Mouse (Mus musculus) intestine, embryonic 14.5 days (tissue): ENCODE data around the gene Lamtor1. TPM values are rescaled to one million over a fixed set of nuclear protein-coding genes. Genes with fewer than 3 reads are reported as not detected.

ENCODE experiments used
- ATAC-seq: fragments of 200-750 bp; cut with Nextera tagmentation; replicated peaks from 2 replicates; pipeline ENCODE4 v1.8.0; 2017; ENCODE audit warnings: low read depth, moderate number of reproducible peaks, moderate TSS enrichment, moderate library complexity; ENCODE audit not compliant: low FRiP score, low TSS enrichment
- DNase-seq: peaks from one replicate; pipeline ENCODE4 v3.0.0-alpha.2; 2018; ENCODE audit warnings: low spot score
- H3K27ac ChIP-seq: fragments of 300-500 bp; sonication (generic); 2 replicates; pipeline ENCODE4 v1.5.1; 2014; ENCODE audit warnings: low read depth, mild to moderate bottlenecking, control low read depth
- H3K27me3 ChIP-seq: fragments of 300-500 bp; sonication (generic); replicated peaks from 2 replicates; pipeline ENCODE4 v1.6.1; 2014; ENCODE audit warnings: low read length, control low read depth; ENCODE audit not compliant: control insufficient read depth, insufficient read depth
- H3K36me3 ChIP-seq: fragments of 300-500 bp; sonication (generic); 2 replicates; pipeline ENCODE4 v1.6.1; 2014; ENCODE audit warnings: low read length, control low read depth; ENCODE audit not compliant: control insufficient read depth, insufficient read depth
- H3K4me1 ChIP-seq: fragments of 300-500 bp; sonication (generic); replicated peaks from 2 replicates; pipeline ENCODE4 v1.6.1; 2014; ENCODE audit warnings: low read length, control low read depth, mixed read lengths; ENCODE audit not compliant: control insufficient read depth, insufficient read depth
- H3K4me2 ChIP-seq: fragments of 300-500 bp; sonication (generic); 2 replicates; pipeline ENCODE4 v1.6.1; 2014; ENCODE audit warnings: low read length
- H3K4me3 ChIP-seq: fragments of 300-500 bp; sonication (generic); 2 replicates; pipeline ENCODE4 v1.5.1; 2014; ENCODE audit warnings: low read depth, low read length, control low read depth, mixed read lengths
- H3K9ac ChIP-seq: fragments of 300-500 bp; sonication (generic); 2 replicates; pipeline ENCODE4 v1.6.1; 2014; ENCODE audit warnings: mild to moderate bottlenecking, low read length
- H3K9me3 ChIP-seq: fragments of 300-500 bp; sonication (generic); 2 replicates; pipeline ENCODE4 v1.6.1; 2016; ENCODE audit warnings: low read length, control low read depth; ENCODE audit not compliant: control insufficient read depth
- WGBS: fragments of 180-500 bp; shearing (Covaris S2); extraction: QIAGEN DNeasy Blood & Tissue Kit; methylation state at CpG from one replicate; pipeline ENCODE4 v1.1.7; 2014; 5-methylcytosine and 5-hydroxymethylcytosine counted together
- polyA plus RNA-seq: library from polyadenylated mRNA; unstranded; fragments of >200 nt; fragmentation: Nextera tagmentation; extraction: Ambion mirVana; gene quantifications from 2 replicates; pipeline ENCODE4 v1.2.1, GENCODE M21; 2014

Gene Lamtor1
- polyA plus RNA-seq, 1 experiment from 2014 or later: 153 TPM

- Histone ChIP-seq H3K36me3 (no peaks in the 10 kb centered on the region), H3K4me1 (no peaks in the 10 kb centered on the region), H3K9ac (no peak overlapping the region), H3K27ac (no peak overlapping the region), H3K27me3 (no peaks in the 10 kb centered on the region), H3K9me3 (no peaks in the 10 kb centered on the region), H3K4me3 (no peak overlapping the region), H3K4me2 (no peak overlapping the region)
- 82% methylated on average over 6 of the region's 6 CpGs for WGBS
- ATAC-seq: no peak
- no peak for DNase-seq
Measured at GRCm38 (mm10) chr7:101886274-101886673, 19.4 kb upstream of the Lamtor1 start.

GRCm38 (mm10) chr7:101888460-101888859 lies 17.2 kb upstream of the Lamtor1 start:
- Histone ChIP-seq H3K9me3 (no peaks in the 10 kb centered on the region), H3K4me2 (no peak overlapping the region), H3K4me3 (no peak overlapping the region), H3K27me3 (no peaks in the 10 kb centered on the region), H3K4me1 (no peaks in the 10 kb centered on the region), H3K36me3 (no peaks in the 10 kb centered on the region), H3K9ac (no peak overlapping the region), H3K27ac (no peak overlapping the region)
- DNase-seq (no peak), ATAC-seq (no peak)
- 83% methylated on average over 4 of the region's 4 CpGs for WGBS

DNA sequence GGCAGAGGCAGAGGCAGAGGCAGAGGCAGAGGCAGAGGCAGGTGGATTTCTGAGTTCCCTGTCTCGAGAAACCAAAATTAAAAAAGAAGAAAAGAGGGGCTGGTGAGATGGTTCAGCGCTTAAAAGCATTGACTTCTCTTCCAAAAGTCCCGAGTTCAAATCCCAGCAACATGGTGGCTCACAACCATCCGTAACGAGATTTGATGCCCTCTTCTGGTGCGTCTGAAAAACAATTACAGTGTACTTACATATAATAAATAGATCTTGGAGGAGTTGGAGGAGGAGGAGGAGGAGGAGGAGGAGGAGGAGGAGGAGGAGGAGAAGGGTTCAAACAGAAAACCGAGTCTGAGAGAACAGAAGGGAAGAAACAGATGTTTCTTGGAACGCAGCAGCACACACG lies 10.0 kb upstream of the Lamtor1 start:
- DNase-seq (no peak), ATAC-seq (no peak; the same call in 1 of the 2 replicates)
- H3K4me3 ChIP-seq: peak overlapping the region; percentile 74
- H3K27me3 ChIP-seq: no peaks in the 10 kb centered on the region
- WGBS: 34% methylated on average over 9 of the region's 9 CpGs
- H3K4me1 ChIP-seq: peaks cover 5% of the 10 kb centered on the region; the same call in 1 of the 2 replicates
- H3K27ac ChIP-seq: no peak overlapping the region; the same call in 1 of the 2 replicates
- 0 out of 2 replicates have a peak, but pooled peaks cover 6% of the 10 kb centered on the region for H3K36me3 ChIP-seq
- H3K9me3 ChIP-seq: no peaks in the 10 kb centered on the region
- H3K4me2 ChIP-seq: peak overlapping the region; percentile 58
- peak overlapping the region; percentile 56 for H3K9ac ChIP-seq

DNA sequence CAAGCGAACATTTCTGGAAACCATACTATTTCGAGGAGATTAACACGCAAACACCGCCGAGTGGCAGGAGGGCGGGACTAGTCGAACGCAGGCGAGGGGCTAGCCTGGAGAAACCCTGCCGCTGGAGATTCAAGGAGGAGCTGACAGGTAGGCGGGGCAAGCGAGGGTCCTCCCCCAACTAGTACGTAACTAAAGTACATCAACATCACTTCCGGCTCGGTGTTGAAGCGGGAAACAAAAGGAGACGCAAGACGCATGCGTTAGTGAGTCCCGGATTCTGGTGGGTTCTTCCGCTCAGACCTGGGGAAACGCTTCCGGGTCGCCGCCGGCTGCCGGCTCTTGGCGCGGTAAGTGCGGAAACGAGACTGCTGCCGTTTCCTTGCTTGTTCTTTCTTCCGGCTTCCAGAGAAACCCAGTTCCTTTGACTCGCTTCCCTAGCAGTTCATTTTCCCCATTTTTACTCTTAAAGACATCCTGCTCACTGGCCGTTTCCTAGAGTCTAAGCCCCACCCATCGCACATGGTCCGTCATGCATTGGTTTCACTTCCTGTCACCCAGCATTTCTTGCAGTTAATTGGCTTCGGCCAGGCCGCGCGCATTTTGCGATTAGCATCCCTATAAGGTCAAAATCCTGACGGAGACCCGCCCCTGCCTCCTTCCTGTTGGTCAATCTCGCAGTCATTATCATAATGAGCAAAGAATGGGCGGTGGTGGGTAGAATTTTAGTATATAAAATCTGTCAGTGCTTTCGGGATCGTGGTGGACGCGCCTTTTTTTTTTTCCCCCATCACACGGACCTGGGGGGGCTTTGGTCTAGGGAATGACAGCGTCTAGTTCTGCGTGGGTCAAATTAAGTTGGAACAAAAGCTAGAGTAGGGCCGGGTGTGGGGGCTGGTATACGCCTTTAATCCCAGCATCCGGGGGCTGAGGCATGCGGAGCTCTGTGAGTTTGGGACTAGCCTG lies 9.3 kb upstream of the Lamtor1 start:
- Histone ChIP-seq H3K4me2 (peak overlapping the region; percentile 58), H3K4me1 (peaks cover 5% of the 10 kb centered on the region; the same call in 1 of the 2 replicates), H3K9ac (peak overlapping the region; percentile 60), H3K36me3 (0 out of 2 replicates have a peak, but pooled peaks cover 6% of the 10 kb centered on the region), H3K9me3 (no peaks in the 10 kb centered on the region), H3K4me3 (peak overlapping the region; percentile 74), H3K27me3 (no peaks in the 10 kb centered on the region), H3K27ac (peak overlapping the region; percentile 93)
- ATAC-seq (peak; percentile 98), DNase-seq (peak; percentile 97)
- WGBS: under 1% methylated on average over 57 of the region's 57 CpGs

- ATAC-seq (no peak), DNase-seq (no peak)
- Histone ChIP-seq H3K4me3 (no peak overlapping the region), H3K4me2 (no peak overlapping the region), H3K4me1 (peaks cover 11% of the 10 kb centered on the region), H3K27me3 (no peaks in the 10 kb centered on the region), H3K27ac (no peak overlapping the region), H3K9me3 (no peaks in the 10 kb centered on the region), H3K36me3 (0 out of 2 replicates have a peak, but pooled peaks cover 6% of the 10 kb centered on the region), H3K9ac (no peak overlapping the region)
- 91% methylated on average over 16 of the region's 16 CpGs for WGBS
Measured at GRCm38 (mm10) chr7:101900331-101901097, 5.2 kb upstream of the Lamtor1 start.

DNA sequence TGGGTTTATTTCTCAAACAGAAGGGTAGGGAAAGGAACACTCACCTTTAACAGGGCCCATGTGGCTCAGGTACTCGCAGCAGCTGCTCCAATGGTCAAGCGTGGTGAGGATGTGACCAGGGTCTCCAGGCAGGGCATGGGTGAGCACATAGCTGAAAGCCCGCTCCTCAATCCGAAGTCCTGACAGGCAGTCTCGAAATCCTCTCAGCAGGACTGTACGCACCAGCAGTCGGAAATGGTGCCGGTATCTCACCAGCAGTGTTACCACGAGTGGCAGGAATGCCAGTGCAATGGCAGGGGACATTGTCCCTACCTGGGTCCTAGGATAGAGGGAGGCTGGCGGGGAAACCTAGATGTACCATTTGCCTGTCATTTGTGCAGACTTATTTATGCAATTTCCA lies 3.7 kb upstream of the Lamtor1 start:
- Histone ChIP-seq H3K4me3 (no peak overlapping the region), H3K27ac (no peak overlapping the region), H3K36me3 (0 out of 2 replicates have a peak, but pooled peaks cover 6% of the 10 kb centered on the region), H3K9me3 (no peaks in the 10 kb centered on the region), H3K9ac (no peak overlapping the region), H3K4me1 (peaks cover 17% of the 10 kb centered on the region), H3K27me3 (no peaks in the 10 kb centered on the region), H3K4me2 (no peak overlapping the region)
- ATAC-seq: no peak
- no peak for DNase-seq
- WGBS: 92% methylated on average over 10 of the region's 10 CpGs

DNA sequence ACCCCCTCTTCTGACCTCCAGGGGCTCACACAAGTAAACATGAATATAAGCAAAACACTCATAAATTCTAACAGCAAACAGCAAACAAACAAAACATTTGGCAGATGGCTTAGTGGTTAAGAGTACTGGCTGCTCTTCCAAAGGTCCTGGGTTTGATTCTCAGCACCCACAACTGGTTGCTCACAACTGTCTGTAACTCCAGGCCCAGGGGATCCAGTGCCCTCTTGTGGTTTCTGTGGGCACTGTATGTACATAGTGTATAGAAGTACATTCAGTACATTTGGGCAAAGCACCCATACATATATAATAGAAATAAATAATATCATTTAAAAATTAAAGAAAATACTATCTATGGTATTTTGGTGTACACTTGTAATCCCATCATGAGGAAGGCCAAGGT lies 2.9 kb upstream of the Lamtor1 start:
- H3K4me2 ChIP-seq: no peak overlapping the region
- H3K36me3 ChIP-seq: 0 out of 2 replicates have a peak, but pooled peaks cover 6% of the 10 kb centered on the region
- no peak overlapping the region for H3K27ac ChIP-seq
- ATAC-seq (no peak), DNase-seq (no peak)
- H3K9me3 ChIP-seq: no peaks in the 10 kb centered on the region
- no peak overlapping the region for H3K4me3 ChIP-seq
- peaks cover 15% of the 10 kb centered on the region for H3K4me1 ChIP-seq
- H3K27me3 ChIP-seq: no peaks in the 10 kb centered on the region
- no peak overlapping the region for H3K9ac ChIP-seq

DNA sequence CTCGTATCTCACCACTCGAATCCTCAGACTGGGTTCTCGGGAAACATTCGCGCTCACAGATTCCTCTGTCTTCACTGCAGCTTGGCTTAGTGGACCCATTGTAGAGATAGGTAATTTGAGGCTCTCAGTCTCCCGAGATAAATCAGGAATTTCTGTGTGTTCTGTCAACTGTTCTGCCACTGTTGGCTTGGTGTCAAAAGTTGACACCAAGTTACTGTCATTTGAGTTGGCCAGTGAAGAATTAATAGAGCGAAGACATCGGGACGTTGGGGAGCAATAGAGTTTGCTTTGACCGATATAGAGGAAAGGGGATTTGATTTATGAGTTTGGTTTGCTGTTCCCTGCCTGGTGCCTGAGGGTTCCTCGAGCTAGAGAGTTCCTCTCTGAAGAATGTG lies 580 bp downstream of the Lamtor1 start, which contains the start of gene Tomt:
TSS of gene Tomt (minus strand) at position 73 of the 395 bp plus-strand sequence.
- H3K4me1 ChIP-seq: peaks cover 21% of the 10 kb centered on the region
- WGBS: 14% methylated on average over 11 of the region's 11 CpGs
- peaks cover 21% of the 10 kb centered on the region for H3K36me3 ChIP-seq
- H3K9me3 ChIP-seq: no peaks in the 10 kb centered on the region
- peak within 1 kb of the TSS; percentile 93 for H3K4me3 ChIP-seq
- ATAC-seq: no peak
- no peak for DNase-seq
- peak within 1 kb of the TSS; percentile 90 for H3K9ac ChIP-seq
- H3K4me2 ChIP-seq: peak within 1 kb of the TSS; percentile 90
- H3K27me3 ChIP-seq: no peaks in the 10 kb centered on the region
- H3K27ac ChIP-seq: peak within 1 kb of the TSS; percentile 96
